Mouse (Mus musculus): Measurements from ENCODE around the gene Upf2. TPM values are rescaled to one million over a fixed set of nuclear protein-coding genes. Genes with fewer than 3 reads are reported as not detected.

Upf2 gene
- 0.42 and 0.44 TPM in 2 replicates for polyA plus RNA-seq (2012; rRNA removed; ENCODE audit: low replicate concordance)

GRCm38 (mm10) chr2:5950766-5951595 lies at the start of gene Upf2:
Gene Upf2, plus strand, starts transcription at chr2:5951469.

GRCm38 (mm10) chr2:5942416-5943032 lies 8.7 kb upstream of the Upf2 start, which contains the start of gene Dhtkd1:
Gene Dhtkd1, minus strand, starts transcription at chr2:5942792.

Other genes with a start within 250 kb of the Upf2 start
- gene Camk1d, start 237.0 kb upstream of the Upf2 start, polyA plus RNA-seq (2012; rRNA removed; ENCODE audit: low replicate concordance): 5.4 and 18.5 TPM in 2 replicates
- 7.1 and 8.3 TPM in 2 replicates for gene Nudt5, start 106.5 kb upstream of the Upf2 start, polyA plus RNA-seq (2012; rRNA removed; ENCODE audit: low replicate concordance)
- 20.2 and 22.8 TPM in 2 replicates for gene Cdc123, start 106.3 kb upstream of the Upf2 start, polyA plus RNA-seq (2012; rRNA removed; ENCODE audit: low replicate concordance)
- gene Gm13199, start 88.5 kb upstream of the Upf2 start, polyA plus RNA-seq (2012; rRNA removed; ENCODE audit: low replicate concordance): 1.2 and 1.4 TPM in 2 replicates
- 5.8 and 7.5 TPM in 2 replicates for gene Sec61a2, start 56.0 kb upstream of the Upf2 start, polyA plus RNA-seq (2012; rRNA removed; ENCODE audit: low replicate concordance)
- 0.14 and 0.53 TPM in 2 replicates for gene Dhtkd1, start 8.7 kb upstream of the Upf2 start, polyA plus RNA-seq (2012; rRNA removed; ENCODE audit: low replicate concordance)
- 10.9 and 12.2 TPM in 2 replicates for gene Proser2, start 178.7 kb downstream of the Upf2 start, polyA plus RNA-seq (2012; rRNA removed; ENCODE audit: low replicate concordance)